Mouse (Mus musculus) embryonic facial prominence, embryonic 10.5 days (tissue): ENCODE measurements around the gene Lhb. TPM values are rescaled to one million over a fixed set of nuclear protein-coding genes. Genes with fewer than 3 reads are reported as not detected.
A peak's percentile ranks its signal among the peaks of the same experiment; 100 is the strongest.

Experiments used
- DNase-seq: peaks from one replicate; pipeline ENCODE4 v3.0.0-alpha.2; 2017; ENCODE audit warnings: low spot score
- H3K27ac ChIP-seq: fragments of 300-500 bp; sonication (generic); replicated peaks from 2 replicates; pipeline ENCODE4 v1.5.1; 2016; ENCODE audit warnings: mild to moderate bottlenecking
- H3K27me3 ChIP-seq: fragments of 300-500 bp; sonication (generic); replicated peaks from 2 replicates; pipeline ENCODE4 v1.6.1; 2016; ENCODE audit warnings: low read depth, mild to moderate bottlenecking; ENCODE audit not compliant: poor library complexity, severe bottlenecking
- H3K36me3 ChIP-seq: fragments of 300-500 bp; sonication (generic); replicated peaks from 2 replicates; pipeline ENCODE4 v1.6.1; 2016; ENCODE audit warnings: mild to moderate bottlenecking, moderate library complexity
- H3K4me1 ChIP-seq: fragments of 300-500 bp; sonication (generic); 2 replicates; pipeline ENCODE4 v1.6.1; 2016
- H3K4me3 ChIP-seq: fragments of 300-500 bp; sonication (generic); 2 replicates; pipeline ENCODE4 v1.5.1; 2016; ENCODE audit warnings: mild to moderate bottlenecking, moderate library complexity
- H3K9me3 ChIP-seq: fragments of 300-500 bp; sonication (generic); 2 replicates; pipeline ENCODE4 v1.6.1; 2016; ENCODE audit warnings: mild to moderate bottlenecking
- WGBS: fragments of 180-500 bp; shearing (Covaris S2); methylation state at CpG from one replicate; pipeline ENCODE4 v1.1.7; 2016; 5-methylcytosine and 5-hydroxymethylcytosine counted together
- polyA plus RNA-seq: library from polyadenylated mRNA; unstranded; fragments of >200 nt; fragmentation: Nextera tagmentation; extraction: Ambion mirVana; gene quantifications from 2 replicates; pipeline ENCODE4 v1.2.1, GENCODE M21; 2016

Gene Lhb
- polyA plus RNA-seq, 1 experiment from 2014 or later, result 0.70 TPM

GRCm38 (mm10) chr7:45443526-45444420, 23.2 kb downstream of the Lhb start:
- Histone ChIP-seq H3K9me3 (no peaks in the 10 kb centered on the region), H3K4me1 (peaks cover 9% of the 10 kb centered on the region), H3K27ac (no peak overlapping the region), H3K36me3 (peaks cover 74% of the 10 kb centered on the region), H3K27me3 (no peaks in the 10 kb centered on the region), H3K4me3 (no peak overlapping the region)
- WGBS, result 90% methylated on average over 22 of the region's 22 CpGs
- no peak for DNase-seq

GRCm38 (mm10) chr7:45446589-45446988, 26.0 kb downstream of the Lhb start:
- Histone ChIP-seq H3K4me3 (no peak overlapping the region), H3K27ac (no peak overlapping the region), H3K9me3 (no peaks in the 10 kb centered on the region), H3K36me3 (peaks cover 70% of the 10 kb centered on the region), H3K4me1 (peaks cover 9% of the 10 kb centered on the region), H3K27me3 (no peaks in the 10 kb centered on the region)
- no peak for DNase-seq

GRCm38 (mm10) chr7:45447325-45447990, 26.8 kb downstream of the Lhb start:
- Histone ChIP-seq H3K36me3 (peaks cover 75% of the 10 kb centered on the region), H3K4me1 (peaks cover 9% of the 10 kb centered on the region), H3K9me3 (no peaks in the 10 kb centered on the region), H3K4me3 (peak overlapping the region; percentile 19; the same call in 1 of the 2 replicates), H3K27ac (no peak overlapping the region), H3K27me3 (no peaks in the 10 kb centered on the region)
- DNase-seq, result peak; percentile 58
- WGBS, result 31% methylated on average over 11 of the region's 11 CpGs

- no peak for DNase-seq
- Histone ChIP-seq H3K4me3 (no peak overlapping the region), H3K27me3 (no peaks in the 10 kb centered on the region), H3K9me3 (no peaks in the 10 kb centered on the region), H3K36me3 (peaks cover 74% of the 10 kb centered on the region), H3K27ac (no peak overlapping the region), H3K4me1 (peaks cover 9% of the 10 kb centered on the region)
- WGBS, result 86% methylated on average over 1 of the region's 1 CpGs
Observed at GRCm38 (mm10) chr7:45449974-45450373, 29.4 kb downstream of the Lhb start.

- Histone ChIP-seq H3K9me3 (no peaks in the 10 kb centered on the region), H3K27me3 (no peaks in the 10 kb centered on the region), H3K4me3 (no peak overlapping the region), H3K36me3 (peaks cover 77% of the 10 kb centered on the region), H3K4me1 (peaks cover 9% of the 10 kb centered on the region), H3K27ac (no peak overlapping the region)
- peak; percentile 84 for DNase-seq
- 52% methylated on average over 23 of the region's 23 CpGs for WGBS
Observed at GRCm38 (mm10) chr7:45451344-45451982, 30.8 kb downstream of the Lhb start.

GRCm38 (mm10) chr7:45454971-45455370, 34.4 kb downstream of the Lhb start:
- DNase-seq, result no peak
- Histone ChIP-seq H3K36me3 (peaks cover 81% of the 10 kb centered on the region), H3K9me3 (no peaks in the 10 kb centered on the region), H3K27me3 (no peaks in the 10 kb centered on the region), H3K4me1 (peaks cover 23% of the 10 kb centered on the region), H3K4me3 (no peak overlapping the region), H3K27ac (no peak overlapping the region; the same call in 1 of the 2 replicates)
- WGBS, result 87% methylated on average over 15 of the region's 15 CpGs

GRCm38 (mm10) chr7:45455932-45456696, 35.5 kb downstream of the Lhb start:
- Histone ChIP-seq H3K27me3 (no peaks in the 10 kb centered on the region), H3K9me3 (no peaks in the 10 kb centered on the region), H3K4me3 (0 out of 2 replicates have a peak overlapping the region, but pooled peaks have one; percentile 16), H3K27ac (no peak overlapping the region), H3K36me3 (peaks cover 82% of the 10 kb centered on the region), H3K4me1 (peaks cover 35% of the 10 kb centered on the region)
- DNase-seq, result no peak
- WGBS, result 78% methylated on average over 13 of the region's 13 CpGs

GRCm38 (mm10) chr7:45456721-45457203, 36.1 kb downstream of the Lhb start:
- 0 out of 2 replicates have a peak overlapping the region, but pooled peaks have one; percentile 24 for H3K27ac ChIP-seq
- no peak for DNase-seq

GRCm38 (mm10) chr7:45457204-45458060, 36.8 kb downstream of the Lhb start:
- H3K27me3 ChIP-seq, result no peaks in the 10 kb centered on the region
- 73% methylated on average over 10 of the region's 10 CpGs for WGBS
- peak overlapping the region; percentile 88 for H3K4me3 ChIP-seq
- H3K27ac ChIP-seq, result peak overlapping the region; percentile 24; the same call in 1 of the 2 replicates
- H3K4me1 ChIP-seq, result peaks cover 43% of the 10 kb centered on the region
- H3K36me3 ChIP-seq, result peaks cover 84% of the 10 kb centered on the region
- DNase-seq, result no peak
- no peaks in the 10 kb centered on the region for H3K9me3 ChIP-seq

More at GRCm38 (mm10) chr7:45456721-45457203, 36.1 kb downstream of the Lhb start:
- no peaks in the 10 kb centered on the region for H3K9me3 ChIP-seq
- peaks cover 41% of the 10 kb centered on the region for H3K4me1 ChIP-seq
- H3K36me3 ChIP-seq, result peaks cover 84% of the 10 kb centered on the region
- peak overlapping the region; percentile 88 for H3K4me3 ChIP-seq
- no peaks in the 10 kb centered on the region for H3K27me3 ChIP-seq
- 61% methylated on average over 9 of the region's 9 CpGs for WGBS

- DNase-seq, result peak; percentile 91
- peak overlapping the region; percentile 88 for H3K4me3 ChIP-seq
- peaks cover 85% of the 10 kb centered on the region for H3K36me3 ChIP-seq
- H3K9me3 ChIP-seq, result no peaks in the 10 kb centered on the region
- peaks cover 43% of the 10 kb centered on the region for H3K4me1 ChIP-seq
- 1% methylated on average over 43 of the region's 43 CpGs for WGBS
- peak overlapping the region; percentile 96 for H3K27ac ChIP-seq
- no peaks in the 10 kb centered on the region for H3K27me3 ChIP-seq
Observed at GRCm38 (mm10) chr7:45458748-45459563, 38.3 kb downstream of the Lhb start.
